Mouse (Mus musculus) megakaryocyte-erythroid progenitor cell, adult 5-6 weeks (primary cell): ENCODE measurements around the gene Ntrk3. TPM values are rescaled to one million over a fixed set of nuclear protein-coding genes. Genes with fewer than 3 reads are reported as not detected.

Source experiments
- ATAC-seq: replicated peaks from 2 replicates; pipeline ENCODE4 v1.8.0; 2016; ENCODE audit warnings: mild to moderate bottlenecking, inconsistent platforms; ENCODE audit not compliant: severe bottlenecking, poor library complexity, low FRiP score, low TSS enrichment
- total RNA-seq, 2 experiments: library from RNA; stranded (forward) in 1 of 2; stranded (reverse) in 1 of 2; fragments of 200-1000, 215-1000 nt in 1 of 2; fragments of >200 nt in 1 of 2; fragmentation: Nextera tagmentation in 1 of 2; gene quantifications; 2 replicates each; pipeline ENCODE4 v1.2.3; 2014 to 2017

Gene Ntrk3
- total RNA-seq, 2 experiments from 2014 or later: not detected

- ATAC-seq: no peak
Measured at GRCm38 (mm10) chr7:78286516-78287238, 451.1 kb downstream of the Ntrk3 start.

GRCm38 (mm10) chr7:78269506-78270250 lies 468.1 kb downstream of the Ntrk3 start:
- ATAC-seq: no peak

- no peak for ATAC-seq
Measured at GRCm38 (mm10) chr7:78267461-78268007, 470.3 kb downstream of the Ntrk3 start.

GRCm38 (mm10) chr7:78264432-78265002 lies 473.3 kb downstream of the Ntrk3 start:
- ATAC-seq: no peak

GRCm38 (mm10) chr7:78261420-78262125 lies 476.2 kb downstream of the Ntrk3 start:
- no peak for ATAC-seq

- no peak for ATAC-seq
Measured at GRCm38 (mm10) chr7:78258151-78258550, 479.7 kb downstream of the Ntrk3 start.

- no peak for ATAC-seq
Measured at GRCm38 (mm10) chr7:78253777-78254385, 483.9 kb downstream of the Ntrk3 start.

GRCm38 (mm10) chr7:78248119-78248642 lies 489.6 kb downstream of the Ntrk3 start:
- ATAC-seq: no peak

GRCm38 (mm10) chr7:78239012-78239411 lies 498.8 kb downstream of the Ntrk3 start:
- no peak for ATAC-seq

- ATAC-seq: no peak
Measured at GRCm38 (mm10) chr7:78221668-78222067, 516.1 kb downstream of the Ntrk3 start.

GRCm38 (mm10) chr7:78220949-78221348 lies 516.9 kb downstream of the Ntrk3 start:
- ATAC-seq: no peak

GRCm38 (mm10) chr7:78190931-78191653 lies 546.7 kb downstream of the Ntrk3 start:
- ATAC-seq: no peak

- ATAC-seq: no peak
Measured at GRCm38 (mm10) chr7:78185578-78185977, 552.2 kb downstream of the Ntrk3 start.

GRCm38 (mm10) chr7:78183396-78183795 lies 554.4 kb downstream of the Ntrk3 start:
- ATAC-seq: no peak

- ATAC-seq: no peak
Measured at GRCm38 (mm10) chr7:78179996-78180665, 557.7 kb downstream of the Ntrk3 start.

- no peak for ATAC-seq
Measured at GRCm38 (mm10) chr7:78172267-78172955, 565.4 kb downstream of the Ntrk3 start.

GRCm38 (mm10) chr7:78165466-78165865 lies 572.3 kb downstream of the Ntrk3 start:
- no peak for ATAC-seq
